Mouse (Mus musculus): ENCODE measurements at regions not wholly inside any gene's neighbourhood (a gene's known extent, or its start where the extent isn't known, plus 50 kb on each side); places are given as distances from the start of the nearest gene placed in this dataset.

DNA sequence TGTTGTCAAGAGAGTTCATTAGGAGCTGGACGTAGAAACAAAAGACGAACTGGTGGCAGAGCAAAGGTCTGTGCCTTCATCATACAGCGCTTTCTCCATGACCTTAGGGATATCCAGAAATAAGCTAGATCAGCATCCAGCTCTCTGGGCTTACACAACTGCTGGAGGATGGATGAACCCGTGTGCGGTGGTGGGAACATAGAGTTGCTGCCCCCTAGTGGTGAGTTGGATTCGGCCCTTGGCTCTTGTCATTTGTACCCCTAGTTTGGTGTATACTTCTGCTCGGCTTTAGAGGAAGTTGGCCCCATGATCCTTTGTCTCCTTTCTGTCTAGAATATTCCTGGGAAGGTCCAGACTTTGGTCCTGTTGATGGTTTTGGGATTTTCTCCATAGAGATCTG lies 369.4 kb downstream of the Dhx35 start:
- DNase-seq, result no peak

DNA sequence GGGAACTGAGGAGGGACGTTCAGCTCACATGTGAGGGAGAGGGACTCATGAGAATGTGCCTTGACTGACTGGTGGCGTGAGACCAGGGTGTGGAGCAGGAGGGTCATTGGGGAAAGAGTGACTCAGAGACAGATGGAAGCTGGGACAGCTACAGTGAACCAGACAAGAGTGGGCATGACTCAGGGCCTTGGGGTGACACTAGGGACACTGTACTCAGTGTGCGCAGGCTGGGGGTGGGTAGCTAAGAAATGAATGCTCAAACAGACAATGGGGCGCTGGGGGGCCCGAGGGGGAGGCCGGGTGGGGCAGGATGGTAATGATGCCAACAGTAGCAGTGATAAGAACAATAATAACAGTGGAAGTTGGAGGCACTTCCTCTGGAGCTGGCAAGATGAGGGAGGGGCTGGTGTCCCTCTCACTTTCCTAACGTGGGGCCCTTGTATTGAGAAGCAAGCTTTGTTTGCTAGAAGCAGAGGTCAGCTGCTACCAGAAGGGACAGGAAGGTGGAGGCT lies 374.0 kb downstream of the Dhx35 start:
- DNase-seq, result no peak

DNA sequence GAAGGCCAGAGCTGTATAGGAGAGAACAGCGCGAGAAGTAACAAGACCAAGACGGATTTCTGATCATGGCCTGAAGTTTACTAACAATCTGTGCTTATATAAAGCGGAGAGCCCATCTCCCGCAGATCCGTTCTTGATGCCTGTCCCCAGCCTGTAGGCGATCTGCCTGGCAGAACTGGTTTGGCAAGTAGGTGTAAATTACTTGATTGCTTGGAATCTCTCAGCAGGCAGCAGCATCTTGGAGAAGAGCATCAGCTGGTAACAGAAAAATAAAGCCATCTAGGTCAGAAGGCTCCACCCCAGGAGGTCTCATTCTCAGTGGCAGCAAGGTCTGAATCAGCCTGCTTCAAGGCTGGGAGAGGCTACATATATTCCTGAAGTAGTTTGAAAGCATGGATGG lies 401.5 kb downstream of the Dhx35 start:
- no peak for DNase-seq

DNA sequence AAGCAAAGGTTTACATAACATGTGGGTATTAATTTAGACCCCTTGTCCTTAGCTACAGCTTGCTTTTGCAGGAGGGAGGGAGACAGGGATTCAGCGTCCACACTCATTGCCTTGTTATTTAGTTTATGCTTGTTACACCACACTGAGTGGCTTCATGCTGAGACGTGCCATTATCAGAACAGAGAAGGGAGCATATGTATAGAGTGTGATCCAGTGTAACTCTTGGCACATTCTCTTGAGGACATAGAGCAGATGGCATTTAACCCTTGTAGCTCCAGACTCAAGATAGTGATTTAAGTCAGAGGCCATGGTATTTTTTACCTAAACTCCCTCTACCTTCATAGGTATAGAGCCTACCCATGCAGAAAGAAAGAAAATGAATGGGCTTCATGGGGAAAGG lies 437.7 kb downstream of the Dhx35 start:
- DNase-seq, result no peak

DNA sequence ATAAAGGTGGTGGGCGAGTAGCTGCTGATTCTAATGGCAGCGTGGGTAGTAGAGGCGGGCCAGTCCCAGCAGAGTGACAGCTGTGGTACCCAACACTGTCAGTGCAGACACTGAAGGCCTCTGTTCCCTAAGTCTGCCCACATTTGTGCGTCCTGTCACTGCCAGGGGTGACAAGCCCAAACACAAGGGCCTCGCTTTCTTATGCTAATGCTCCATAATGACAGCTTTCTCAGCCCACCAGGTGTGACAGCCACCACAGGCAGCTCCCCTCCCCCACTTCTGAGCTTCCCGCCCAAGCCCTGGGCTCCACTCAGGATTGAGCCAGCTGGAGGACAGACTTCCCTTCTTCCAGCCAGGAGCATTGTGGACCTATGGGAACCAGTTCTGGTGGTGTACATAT lies 440.4 kb downstream of the Dhx35 start:
- DNase-seq, result no peak

DNA sequence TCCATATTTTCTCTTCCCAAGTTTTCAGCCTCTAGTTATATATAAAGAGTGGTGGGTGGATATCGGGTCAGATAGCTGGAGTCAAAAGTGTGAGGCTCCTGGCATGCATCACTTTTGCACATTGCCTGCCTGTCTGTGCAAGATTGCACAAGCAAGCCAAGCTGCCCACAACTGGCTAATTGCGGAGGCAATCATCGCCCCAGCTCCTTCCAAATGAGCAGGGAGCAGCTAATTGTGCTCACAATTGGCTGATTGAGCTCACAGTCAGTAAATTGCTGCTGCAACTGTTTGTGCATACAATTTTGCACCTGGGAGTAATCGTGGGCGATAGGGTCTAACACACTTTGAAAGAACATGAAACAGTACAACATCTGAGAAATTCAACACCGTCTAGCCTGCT lies 455.5 kb downstream of the Dhx35 start:
- no peak for DNase-seq

DNA sequence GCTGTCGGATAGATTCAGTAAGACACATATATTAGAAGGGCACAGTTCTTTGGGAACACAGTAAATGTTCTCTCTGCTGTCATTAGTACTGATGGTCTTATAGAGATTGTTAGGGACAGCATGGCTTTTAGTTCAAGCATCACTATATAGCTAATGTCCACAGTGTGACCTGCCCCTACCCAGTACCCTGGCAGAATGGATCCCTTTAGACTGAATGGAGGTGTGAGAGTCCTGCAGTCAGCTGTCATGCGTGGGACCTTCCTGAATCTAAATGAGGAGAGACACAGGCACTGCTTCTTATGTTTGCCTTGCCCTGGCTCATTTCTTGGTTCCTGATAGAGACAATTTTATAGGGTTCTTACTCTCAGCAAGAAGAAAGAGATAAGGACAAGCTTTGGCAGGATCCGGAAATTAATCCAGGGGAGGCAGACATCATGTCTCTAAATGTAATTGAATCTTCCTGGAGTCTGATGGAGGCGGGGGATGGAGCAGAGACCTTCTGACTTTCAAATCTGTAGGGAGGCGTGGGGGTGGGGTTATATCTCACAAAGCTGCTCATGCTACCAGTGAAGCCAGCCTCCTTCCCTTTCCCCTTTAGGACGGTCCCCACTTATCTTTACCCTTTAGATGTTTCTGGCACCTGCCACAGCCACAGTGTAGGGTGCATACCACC lies 456.5 kb downstream of the Dhx35 start:
- no peak for DNase-seq

DNA sequence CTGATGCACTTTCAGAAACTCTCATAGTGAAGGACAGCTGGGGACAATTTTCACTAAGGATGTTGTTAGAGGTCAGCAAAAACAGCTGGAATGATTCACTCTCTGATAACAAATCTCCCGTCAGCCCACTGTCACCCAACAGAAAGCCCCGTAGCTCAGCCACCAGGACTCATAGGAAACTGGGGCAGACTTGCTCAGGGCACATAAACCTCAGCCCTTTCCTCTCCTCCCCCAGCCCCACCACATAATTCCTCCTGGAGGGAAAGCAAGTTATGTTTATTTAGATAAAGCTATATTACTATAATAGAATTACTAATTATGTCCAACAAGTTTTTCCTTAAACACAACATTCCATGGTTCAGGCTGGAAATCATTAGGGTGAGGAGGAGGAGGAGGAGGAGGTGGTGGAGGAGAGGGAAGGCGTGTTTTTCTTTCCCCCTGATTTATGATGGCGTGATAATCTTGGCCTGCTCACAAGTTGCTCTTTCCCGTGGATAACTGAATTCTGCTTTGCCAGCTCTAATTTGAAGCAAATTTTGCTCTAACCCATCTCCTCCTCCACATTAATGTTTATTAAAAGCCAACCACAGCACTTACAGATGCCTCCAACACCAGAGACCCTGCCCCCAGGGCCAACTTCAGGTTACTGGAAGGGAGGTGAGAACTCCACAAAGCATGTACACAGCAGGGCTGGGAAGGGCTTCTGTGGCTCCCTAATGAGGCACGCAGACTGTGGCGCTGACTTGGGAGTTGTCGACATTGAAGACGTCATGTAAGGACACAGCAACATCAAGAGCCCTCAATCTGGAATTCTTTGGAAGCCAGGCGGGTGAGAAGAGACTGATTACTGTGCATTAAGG lies 475.8 kb downstream of the Dhx35 start:
- DNase-seq, result no peak

DNA sequence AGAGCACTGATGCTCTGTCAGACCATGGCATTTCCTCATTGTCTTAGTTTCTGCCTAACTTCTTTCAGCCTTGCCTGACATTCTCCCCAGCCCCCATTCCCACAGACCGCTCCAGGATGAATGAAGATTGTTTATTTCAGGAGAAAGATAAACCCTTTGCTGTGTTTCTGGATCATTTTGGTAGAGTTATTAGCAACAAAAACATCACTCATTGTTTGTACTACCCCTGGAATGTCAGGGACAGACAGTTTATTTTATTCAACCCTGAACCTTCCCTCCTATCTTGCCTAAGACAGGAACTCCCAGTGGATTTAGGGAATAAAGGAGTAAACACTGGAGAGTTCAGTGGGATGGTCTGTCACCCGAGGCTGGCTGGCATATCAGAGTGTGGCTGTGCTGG lies 484.3 kb downstream of the Dhx35 start:
- DNase-seq, result no peak

DNA sequence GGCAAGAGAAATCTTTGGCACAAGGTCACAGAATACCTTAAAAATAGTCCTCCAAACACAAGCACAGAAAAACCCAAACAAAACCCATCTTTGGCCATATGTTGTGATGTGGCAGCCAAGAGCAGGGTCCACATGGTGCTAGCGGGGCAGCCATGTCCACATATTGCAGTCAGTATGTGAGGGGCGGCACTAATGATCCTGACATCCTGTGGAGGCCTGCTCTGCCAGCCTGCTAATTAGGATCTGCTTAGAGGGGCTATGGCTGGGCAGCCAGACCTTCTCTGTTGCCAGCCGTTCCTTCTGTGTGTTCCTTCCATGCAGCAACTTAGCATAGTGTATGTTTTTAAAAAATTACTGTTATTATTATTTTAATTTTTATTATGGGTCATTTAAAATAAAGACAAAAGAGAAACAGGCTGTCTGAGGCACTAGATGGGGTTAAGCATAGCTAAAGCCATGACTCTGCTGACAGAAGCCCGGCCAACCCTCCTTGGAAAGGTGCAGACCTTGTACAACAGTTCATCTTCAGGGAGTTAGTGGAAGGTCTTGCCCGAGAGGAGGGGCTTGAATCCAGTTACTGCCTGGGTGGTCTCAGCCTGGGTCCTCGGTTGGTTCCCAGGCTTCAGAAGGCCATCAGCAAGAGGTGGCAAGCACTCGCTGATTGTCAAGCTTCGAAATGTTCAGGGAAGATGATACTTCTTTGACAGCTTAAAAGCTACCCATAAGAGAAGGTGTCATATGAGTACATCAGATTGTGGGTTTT lies 487.1 kb downstream of the Dhx35 start:
- DNase-seq, result no peak

DNA sequence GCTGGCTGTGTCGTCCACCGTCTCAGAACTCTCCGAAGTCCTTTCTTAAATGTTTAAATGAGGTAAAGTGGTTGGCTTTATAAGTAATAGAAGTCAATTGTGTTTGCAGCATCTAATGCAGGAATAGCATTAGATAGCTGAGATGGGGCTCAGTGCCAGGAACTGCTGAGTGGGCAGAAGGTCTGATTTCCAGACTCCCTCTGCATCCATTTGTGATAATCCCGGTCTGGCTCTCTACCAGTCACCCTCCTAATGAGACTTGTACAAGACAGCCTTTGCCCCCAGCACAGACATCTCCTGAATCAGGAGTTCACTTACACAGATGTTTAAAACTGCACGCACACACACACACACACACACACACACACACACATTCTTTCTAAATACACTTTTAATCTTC lies 489.5 kb downstream of the Dhx35 start:
- no peak for DNase-seq

DNA sequence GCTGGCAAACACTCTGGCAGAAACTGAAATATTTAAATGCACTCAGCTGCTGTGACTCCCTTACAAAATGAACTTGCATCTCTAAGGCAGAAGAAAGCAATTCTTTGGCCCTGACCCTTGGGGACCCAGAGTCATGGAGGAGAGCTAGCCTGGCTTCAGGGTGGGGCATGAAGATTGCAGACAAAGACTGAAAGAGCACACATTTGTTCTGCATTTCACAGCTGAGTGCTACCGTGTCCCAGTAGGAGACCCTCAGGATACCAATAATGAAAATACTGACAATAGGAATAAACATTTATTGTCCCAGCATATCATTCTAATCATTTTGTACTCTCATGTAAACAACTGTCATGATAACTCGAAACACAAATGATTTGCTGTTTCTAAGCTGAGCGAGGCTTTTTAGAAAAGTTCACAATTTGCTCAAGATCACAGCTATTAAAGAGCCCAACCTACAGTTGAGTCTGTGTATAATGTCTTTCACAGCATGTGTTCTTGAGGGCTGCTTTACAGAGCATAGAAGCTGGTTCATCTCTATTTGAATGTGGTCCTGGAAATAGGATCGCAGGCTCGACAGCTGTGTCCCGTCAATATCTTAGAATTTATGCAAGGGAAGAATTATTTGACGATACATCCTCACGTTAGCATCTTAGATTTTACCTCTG lies 490.1 kb downstream of the Dhx35 start:
- DNase-seq, result no peak

DNA sequence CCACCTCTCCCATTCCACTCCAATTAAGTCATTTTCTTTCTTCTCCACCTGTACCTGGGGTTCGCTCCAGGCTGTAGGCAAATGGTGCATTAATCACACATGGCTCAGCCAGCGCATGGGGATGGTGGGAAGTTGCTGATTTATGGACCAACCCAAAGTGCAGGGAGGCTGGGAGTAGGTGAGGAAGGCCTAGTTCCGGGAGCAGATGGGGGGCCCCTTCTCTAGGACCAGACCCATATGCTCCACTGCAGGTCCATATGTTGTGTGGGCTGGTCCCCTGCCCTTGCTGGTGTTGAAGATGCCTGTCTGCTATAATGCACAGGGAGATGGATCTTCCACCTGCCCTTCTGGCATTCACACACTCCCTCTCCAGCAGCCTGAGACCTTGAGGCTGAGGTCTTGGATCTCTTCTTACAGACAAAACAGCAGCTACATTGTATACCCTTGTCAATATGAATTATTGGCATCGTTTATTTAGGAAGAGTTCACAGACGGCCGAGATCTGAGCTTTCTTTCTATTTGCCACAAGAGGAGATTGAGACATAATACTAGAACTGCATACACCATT lies 493.5 kb downstream of the Dhx35 start:
- no peak for DNase-seq

DNA sequence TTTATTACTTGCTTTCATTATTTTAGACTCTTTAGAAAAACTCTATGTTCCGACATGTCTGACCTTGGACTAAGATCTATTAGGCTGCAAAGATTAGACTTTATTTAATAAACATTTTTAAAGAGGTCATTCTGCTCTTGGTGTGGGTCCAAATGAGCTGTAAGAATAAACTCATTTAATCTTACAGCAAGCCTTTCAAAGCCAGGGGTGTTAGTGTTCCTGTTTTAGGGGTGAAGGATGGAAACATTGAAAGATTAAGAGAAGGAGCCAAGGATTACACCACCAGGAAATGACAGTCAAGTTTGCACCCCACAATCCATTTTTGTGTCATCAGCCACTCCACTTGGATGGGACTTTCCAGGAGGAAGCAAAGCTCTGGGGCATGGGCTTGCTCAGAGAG lies 495.5 kb downstream of the Dhx35 start:
- DNase-seq, result no peak

DNA sequence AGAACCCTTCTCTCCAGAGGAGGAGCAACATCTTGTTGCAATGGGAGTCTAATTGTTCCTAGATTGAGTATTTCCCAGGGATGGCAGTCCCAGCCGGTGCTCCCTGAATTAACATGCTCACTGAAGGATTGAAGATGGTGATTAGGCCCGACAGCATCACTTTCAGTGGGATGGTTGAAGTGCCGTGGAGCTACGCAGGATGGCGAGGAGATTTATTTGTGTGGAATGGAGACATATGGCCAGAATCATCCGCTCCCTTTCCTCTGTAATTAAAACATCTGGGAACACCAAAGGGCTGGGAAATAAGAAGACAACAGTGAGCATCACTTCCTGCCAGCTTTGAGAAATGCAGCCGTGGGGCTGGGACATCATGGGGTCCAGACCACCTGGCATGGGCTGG lies 512.4 kb downstream of the Dhx35 start:
- no peak for DNase-seq

DNA sequence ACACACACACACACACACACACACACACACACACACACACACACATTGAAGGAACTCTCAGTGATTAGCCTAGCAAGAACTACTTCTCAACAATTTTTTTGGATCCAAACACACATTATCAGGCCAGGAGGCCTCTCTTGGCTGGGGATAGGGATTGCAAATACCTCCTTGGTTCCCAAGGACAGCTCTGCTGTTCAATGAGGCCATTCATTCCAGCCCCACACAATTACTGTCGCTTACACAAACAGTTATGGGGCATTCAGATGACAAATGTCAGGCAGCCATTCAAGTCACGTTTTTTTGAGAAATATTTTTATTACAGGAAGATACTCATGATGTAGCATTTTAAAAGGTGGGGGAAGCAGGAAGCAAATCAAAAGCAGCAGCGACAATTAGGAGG lies 540.1 kb downstream of the Dhx35 start:
- DNase-seq, result no peak

DNA sequence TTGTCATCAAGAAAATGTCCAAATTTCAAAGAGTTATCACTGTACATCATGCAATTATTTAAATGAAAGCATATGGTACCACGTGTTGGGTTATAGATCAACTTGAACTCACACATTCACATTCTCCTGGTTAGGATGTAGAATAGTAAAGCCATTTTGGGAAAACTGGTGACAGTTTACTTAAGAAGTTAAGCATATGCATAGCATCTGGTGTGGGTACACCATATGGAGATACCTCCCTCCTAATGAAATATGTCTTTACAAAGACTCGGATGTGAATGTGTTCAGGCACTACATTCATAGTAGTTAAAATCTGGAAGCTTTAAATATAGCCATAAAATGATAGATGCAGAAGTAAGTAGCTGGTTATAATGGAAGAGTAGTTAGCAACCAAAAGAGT lies 542.0 kb downstream of the Dhx35 start:
- no peak for DNase-seq

DNA sequence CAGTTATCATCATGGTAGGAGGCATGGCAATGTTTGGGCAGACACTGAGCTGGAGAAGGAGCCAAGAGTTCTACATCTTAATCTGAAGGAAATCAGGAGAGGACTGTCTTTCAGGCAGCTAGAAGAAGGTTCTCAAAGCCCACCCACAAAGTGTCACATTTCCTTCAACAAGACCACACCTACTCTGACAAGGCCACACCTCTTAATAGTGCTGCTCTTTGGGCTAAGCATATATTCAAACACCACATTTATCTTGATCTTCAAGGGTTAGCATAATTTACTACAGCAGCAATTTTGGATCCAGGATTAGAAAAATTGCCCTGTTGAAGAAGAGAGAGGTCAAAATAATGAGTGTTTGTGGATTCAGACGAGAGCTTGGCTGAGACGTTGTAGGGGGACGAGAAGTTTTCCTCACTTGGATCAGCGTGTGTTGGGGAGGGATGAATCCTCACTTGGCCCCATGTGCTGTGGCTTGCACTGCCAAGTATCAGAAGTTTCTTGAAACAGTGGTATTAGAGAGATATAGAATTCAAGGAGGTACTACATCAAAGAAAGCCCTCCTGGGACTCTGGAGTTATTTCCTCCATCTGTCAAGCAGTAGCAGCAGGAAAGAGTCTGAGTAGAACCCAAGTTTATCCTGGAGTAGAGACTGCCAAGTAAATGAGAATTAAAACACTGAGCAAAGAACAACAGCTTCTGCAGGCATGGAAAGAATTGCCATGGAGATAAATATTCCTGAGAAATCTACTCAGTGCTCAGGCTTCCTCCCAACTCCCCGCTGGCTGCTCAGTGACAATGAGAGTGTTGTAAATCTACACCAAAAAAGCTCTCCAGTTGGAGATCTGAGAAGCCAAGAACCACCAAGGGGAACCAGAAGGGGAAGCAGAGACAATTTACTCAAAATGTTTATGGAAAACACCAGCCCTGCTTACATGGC lies 549.3 kb downstream of the Dhx35 start:
- no peak for DNase-seq

DNA sequence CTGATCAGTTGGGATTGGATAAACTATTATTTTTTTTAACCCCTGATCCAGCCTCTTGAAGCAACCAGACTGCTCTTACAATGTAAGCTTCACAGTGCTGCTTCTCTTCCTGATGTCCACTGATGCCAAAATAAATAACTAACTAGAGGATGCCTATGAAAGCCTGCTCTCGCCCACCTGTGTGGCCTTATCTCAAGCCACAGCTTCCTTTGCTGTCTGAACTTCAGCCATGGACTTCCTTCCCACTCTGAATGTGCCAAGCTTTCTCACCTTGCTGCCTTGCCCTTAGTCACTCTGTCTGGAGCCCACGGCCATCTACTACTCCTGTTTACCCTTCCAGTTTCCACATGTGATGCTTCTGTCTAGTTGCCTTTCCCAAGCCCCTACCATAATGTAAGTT lies 559.6 kb downstream of the Dhx35 start:
- DNase-seq, result no peak

DNA sequence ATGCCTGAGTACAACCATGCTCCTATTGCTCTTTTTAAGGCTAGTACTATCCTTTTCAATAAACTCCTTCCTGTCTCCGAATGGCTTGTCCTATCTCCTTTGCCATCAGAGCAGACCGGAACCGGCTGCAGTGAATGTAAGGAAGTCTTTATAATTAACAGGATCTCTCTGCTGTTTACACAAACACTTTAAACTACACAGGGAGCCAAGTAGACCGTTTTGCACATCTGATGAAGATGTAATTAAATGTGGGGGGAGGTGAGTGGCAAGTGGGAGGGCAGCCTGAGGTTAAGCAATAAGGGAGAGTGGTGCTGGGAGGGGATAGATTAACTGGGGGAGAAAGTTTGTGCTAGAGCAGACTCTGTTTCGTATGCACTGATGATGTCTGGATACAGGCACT lies 561.9 kb downstream of the Dhx35 start:
- no peak for DNase-seq

DNA sequence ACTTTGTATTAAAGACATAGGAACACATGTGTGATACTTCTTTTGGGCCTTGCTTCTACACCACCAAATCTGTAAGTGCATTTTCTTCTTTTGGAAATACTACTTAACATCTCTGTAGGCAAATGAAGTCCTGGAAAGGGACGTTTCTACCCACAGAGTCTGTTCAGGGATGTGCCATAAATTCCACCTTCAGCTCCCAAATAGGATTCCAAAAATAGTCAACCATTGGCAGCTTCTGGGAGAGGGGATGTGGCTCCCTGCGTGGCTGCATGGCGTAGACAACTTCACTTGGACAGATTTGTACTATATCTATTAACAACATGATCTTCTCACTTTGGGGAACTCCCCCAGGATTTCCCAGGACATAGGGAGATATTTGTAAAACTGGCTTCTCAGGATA lies 566.8 kb downstream of the Dhx35 start:
- no peak for DNase-seq

DNA sequence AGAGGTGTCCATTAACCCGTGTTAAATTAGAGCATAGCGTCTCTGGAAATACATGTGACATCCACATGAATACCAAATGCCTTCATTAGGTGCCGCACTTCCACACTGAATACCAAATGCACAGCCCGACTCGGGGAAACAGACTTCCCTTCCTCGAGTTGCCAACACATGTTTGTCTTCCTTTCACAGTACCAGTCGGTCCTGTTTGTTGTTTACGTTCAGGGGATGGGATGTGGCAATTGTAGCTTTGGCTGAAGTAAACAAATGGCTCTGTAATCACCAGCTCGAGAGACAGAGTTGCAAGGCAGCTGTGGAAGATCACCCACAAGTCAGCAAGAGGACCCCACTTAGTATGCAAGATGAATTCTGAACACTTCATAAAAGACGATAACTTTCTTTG lies 598.3 kb downstream of the Dhx35 start:
- DNase-seq, result no peak

Data from thymus, postnatal 36 days (tissue).